Mouse (Mus musculus) yolk sac, embryonic 10.5 days (tissue): ENCODE data around the gene Ltbp2.

Source experiments
- DNase-seq: peaks from one replicate; pipeline ENCODE4 v3.0.0-alpha.2; 2017; ENCODE audit warnings: low spot score

The Ltbp2 gene

GRCm38 (mm10) chr12:84759063-84759462 is 117.3 kb downstream of the Ltbp2 start:
- DNase-seq = no peak

- DNase-seq = no peak
Measured at GRCm38 (mm10) chr12:84756016-84756415, 120.3 kb downstream of the Ltbp2 start.

GRCm38 (mm10) chr12:84755008-84755695 is 121.2 kb downstream of the Ltbp2 start:
- peak; percentile 49 for DNase-seq

GRCm38 (mm10) chr12:84752131-84752977 is 124.0 kb downstream of the Ltbp2 start:
- no peak for DNase-seq

- DNase-seq = no peak
Measured at GRCm38 (mm10) chr12:84750661-84751060, 125.7 kb downstream of the Ltbp2 start.

- DNase-seq = no peak
Measured at GRCm38 (mm10) chr12:84748134-84748533, 128.2 kb downstream of the Ltbp2 start.

- DNase-seq = no peak
Measured at GRCm38 (mm10) chr12:84745700-84746099, 130.6 kb downstream of the Ltbp2 start.

- no peak for DNase-seq
Measured at GRCm38 (mm10) chr12:84743496-84743895, 132.8 kb downstream of the Ltbp2 start.

GRCm38 (mm10) chr12:84733366-84733765 is 143.0 kb downstream of the Ltbp2 start:
- DNase-seq = no peak
